Mouse (Mus musculus): ENCODE data around the gene Faf1. TPM values are rescaled to one million over a fixed set of nuclear protein-coding genes. Genes with fewer than 3 reads are reported as not detected.

The Faf1 gene
- polyA plus RNA-seq (2016; fragmentation: Nextera tagmentation; extraction: Ambion mirVana) = 29.4 and 32.5 TPM in 2 replicates

GRCm38 (mm10) chr4:109676218-109677215, at the start of gene Faf1:
Faf1 (plus strand) TSS chr4:109676588.
- peak; percentile 98 for DNase-seq (ENCODE audit: low spot score)
- Histone ChIP-seq H3K9me3 (no peaks in the 10 kb centered on the region), H3K27me3 (ENCODE audit: insufficient read depth, poor library complexity, severe bottlenecking) (no peaks in the 10 kb centered on the region), H3K4me3 (peak within 1 kb of the TSS; percentile 91), H3K27ac (peak within 1 kb of the TSS; percentile 95), H3K36me3 (no peaks in the 10 kb centered on the region), H3K4me1 (replicated peaks) (peaks cover 14% of the 10 kb centered on the region)
- under 1% methylated on average over 107 of the region's 107 CpGs for WGBS

DNA sequence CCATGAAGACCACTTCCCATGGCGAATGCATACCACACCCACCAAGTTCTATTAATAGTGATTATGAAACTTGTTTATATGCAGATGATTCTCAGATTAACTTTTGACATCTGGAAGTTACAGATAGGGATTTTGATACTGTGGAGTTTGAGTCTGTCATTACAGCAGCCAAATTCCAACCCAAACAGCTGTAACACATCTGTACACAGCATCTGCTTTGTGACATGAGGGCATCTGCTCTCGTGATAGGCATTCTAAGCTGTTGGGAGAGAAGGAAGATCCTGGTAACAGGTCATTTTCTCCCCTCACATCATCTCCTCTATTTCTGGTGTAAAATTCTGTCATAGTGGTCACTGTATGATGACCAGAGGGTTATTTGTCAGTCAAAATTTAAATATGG, 46.2 kb upstream of the Faf1 start:
- no peaks in the 10 kb centered on the region for H3K27me3 ChIP-seq (ENCODE audit: insufficient read depth, poor library complexity, severe bottlenecking)
- no peaks in the 10 kb centered on the region for H3K9me3 ChIP-seq
- WGBS = 76% methylated on average over 2 of the region's 2 CpGs
- no peaks in the 10 kb centered on the region for H3K36me3 ChIP-seq
- DNase-seq (ENCODE audit: low spot score) = no peak
- H3K4me3 ChIP-seq = no peak overlapping the region
- no peak overlapping the region for H3K27ac ChIP-seq
- no peaks in the 10 kb centered on the region for H3K4me1 ChIP-seq (replicated peaks)

GRCm38 (mm10) chr4:109631029-109631428, 45.4 kb upstream of the Faf1 start:
- Histone ChIP-seq H3K27ac (no peak overlapping the region), H3K9me3 (no peaks in the 10 kb centered on the region), H3K4me1 (replicated peaks) (no peaks in the 10 kb centered on the region), H3K27me3 (ENCODE audit: insufficient read depth, poor library complexity, severe bottlenecking) (no peaks in the 10 kb centered on the region), H3K36me3 (no peaks in the 10 kb centered on the region), H3K4me3 (no peak overlapping the region)
- DNase-seq (ENCODE audit: low spot score) = no peak
- WGBS = 77% methylated on average over 4 of the region's 4 CpGs

DNA sequence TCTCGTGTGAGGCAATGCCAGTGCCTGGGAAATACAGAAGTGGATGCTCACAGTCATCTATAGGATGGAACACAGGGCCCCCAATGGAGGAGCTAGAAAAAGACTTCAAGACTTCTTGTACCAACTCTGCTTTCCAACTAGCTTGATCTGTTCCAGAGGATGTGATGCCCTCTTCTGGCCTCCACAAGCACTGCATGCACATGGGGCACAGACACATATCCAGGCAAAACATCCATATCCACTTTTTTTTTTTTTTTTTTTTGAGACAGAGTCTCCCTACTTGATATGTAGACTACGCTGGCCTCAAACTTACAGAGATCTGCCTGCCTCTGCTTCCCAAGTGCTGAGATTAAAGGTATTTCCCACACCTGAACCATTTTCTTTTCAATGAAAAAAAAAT, 41.4 kb upstream of the Faf1 start:
- no peak for DNase-seq (ENCODE audit: low spot score)
- Histone ChIP-seq H3K27ac (no peak overlapping the region), H3K27me3 (ENCODE audit: insufficient read depth, poor library complexity, severe bottlenecking) (no peaks in the 10 kb centered on the region), H3K4me3 (no peak overlapping the region), H3K9me3 (no peaks in the 10 kb centered on the region), H3K4me1 (replicated peaks) (no peaks in the 10 kb centered on the region), H3K36me3 (no peaks in the 10 kb centered on the region)
- WGBS = 91% methylated on average over 2 of the region's 2 CpGs

GRCm38 (mm10) chr4:109639356-109639755, 37.0 kb upstream of the Faf1 start:
- 91% methylated on average over 9 of the region's 9 CpGs for WGBS
- no peaks in the 10 kb centered on the region for H3K9me3 ChIP-seq
- DNase-seq (ENCODE audit: low spot score) = no peak
- H3K4me3 ChIP-seq = no peak overlapping the region
- no peaks in the 10 kb centered on the region for H3K4me1 ChIP-seq (replicated peaks)
- no peaks in the 10 kb centered on the region for H3K36me3 ChIP-seq
- H3K27ac ChIP-seq = no peak overlapping the region
- H3K27me3 ChIP-seq (ENCODE audit: insufficient read depth, poor library complexity, severe bottlenecking) = no peaks in the 10 kb centered on the region

DNA sequence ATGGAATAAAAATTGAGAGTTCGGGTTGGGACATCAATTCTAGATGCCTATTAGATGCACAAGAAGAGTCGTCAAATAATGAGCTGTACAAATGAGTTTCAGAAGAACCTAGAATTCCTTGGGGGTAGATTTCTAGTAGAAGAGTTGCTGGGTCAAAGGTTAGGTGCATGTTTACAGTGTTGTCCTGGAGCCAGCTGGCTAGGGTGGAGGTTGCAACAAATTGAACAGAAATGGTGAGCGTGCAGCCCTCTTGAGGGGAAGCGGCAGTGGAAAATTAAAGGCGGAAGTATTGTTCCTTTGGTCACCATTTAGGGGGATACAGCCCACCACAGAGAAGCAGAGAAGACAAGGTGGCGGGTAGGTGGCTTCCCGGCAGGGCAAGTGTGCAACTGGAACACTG, 36.2 kb upstream of the Faf1 start:
- no peak for DNase-seq (ENCODE audit: low spot score)
- 87% methylated on average over 7 of the region's 7 CpGs for WGBS
- Histone ChIP-seq H3K36me3 (no peaks in the 10 kb centered on the region), H3K27me3 (ENCODE audit: insufficient read depth, poor library complexity, severe bottlenecking) (no peaks in the 10 kb centered on the region), H3K4me1 (replicated peaks) (no peaks in the 10 kb centered on the region), H3K4me3 (no peak overlapping the region), H3K27ac (no peak overlapping the region), H3K9me3 (no peaks in the 10 kb centered on the region)

DNA sequence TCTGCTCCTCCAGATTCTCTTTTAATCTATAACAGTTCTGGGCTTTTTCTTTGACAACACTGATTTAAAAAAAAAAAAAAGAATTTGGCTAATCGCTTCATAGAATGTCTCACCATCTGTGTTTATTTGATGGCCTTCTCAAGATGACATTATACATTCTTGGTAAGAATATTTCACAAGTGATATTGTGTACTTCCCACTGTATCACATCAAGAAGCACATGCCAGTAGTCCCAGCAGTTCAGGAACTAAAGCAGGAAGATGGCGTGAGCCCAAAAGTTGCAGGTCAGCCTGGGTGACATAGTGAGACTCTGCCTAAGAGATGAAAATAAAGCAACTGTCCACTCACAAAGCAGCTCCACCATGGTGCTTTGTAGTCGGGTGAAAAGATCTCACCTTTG, 34.9 kb upstream of the Faf1 start:
- DNase-seq (ENCODE audit: low spot score) = no peak
- no peaks in the 10 kb centered on the region for H3K36me3 ChIP-seq
- no peaks in the 10 kb centered on the region for H3K27me3 ChIP-seq (ENCODE audit: insufficient read depth, poor library complexity, severe bottlenecking)
- H3K9me3 ChIP-seq = no peaks in the 10 kb centered on the region
- no peak overlapping the region for H3K4me3 ChIP-seq
- 82% methylated on average over 3 of the region's 3 CpGs for WGBS
- H3K27ac ChIP-seq = no peak overlapping the region
- H3K4me1 ChIP-seq (replicated peaks) = no peaks in the 10 kb centered on the region

- no peak for DNase-seq (ENCODE audit: low spot score)
- H3K4me3 ChIP-seq = no peak overlapping the region
- no peaks in the 10 kb centered on the region for H3K9me3 ChIP-seq
- no peak overlapping the region for H3K27ac ChIP-seq
- H3K36me3 ChIP-seq = no peaks in the 10 kb centered on the region
- 79% methylated on average over 4 of the region's 4 CpGs for WGBS
- no peaks in the 10 kb centered on the region for H3K4me1 ChIP-seq (replicated peaks)
- H3K27me3 ChIP-seq (ENCODE audit: insufficient read depth, poor library complexity, severe bottlenecking) = peaks cover 10% of the 10 kb centered on the region
These were observed 29.1 kb upstream of the Faf1 start for GRCm38 (mm10) chr4:109647281-109647680.

DNA sequence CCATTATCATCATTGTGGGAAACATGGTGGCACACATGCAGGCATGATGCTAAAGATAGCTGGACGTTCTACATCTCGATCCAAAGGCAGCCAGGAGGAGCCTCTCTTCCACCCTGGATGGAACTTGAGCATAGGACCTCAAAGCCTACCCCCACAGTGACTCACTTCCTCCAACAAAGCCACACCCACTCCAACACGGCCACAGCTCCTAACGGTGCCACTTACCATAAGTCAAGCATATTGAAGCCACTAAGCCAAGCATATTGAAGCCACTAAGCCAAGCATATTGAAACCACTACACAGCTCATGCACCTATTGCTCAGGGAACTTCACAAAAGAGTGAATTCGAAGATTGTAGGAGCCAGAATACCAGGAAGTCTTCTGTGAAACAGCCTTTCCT, 27.1 kb upstream of the Faf1 start:
- WGBS = 88% methylated on average over 5 of the region's 5 CpGs
- Histone ChIP-seq H3K4me3 (no peak overlapping the region), H3K27me3 (ENCODE audit: insufficient read depth, poor library complexity, severe bottlenecking) (peaks cover 29% of the 10 kb centered on the region), H3K36me3 (no peaks in the 10 kb centered on the region), H3K4me1 (replicated peaks) (no peaks in the 10 kb centered on the region), H3K27ac (no peak overlapping the region), H3K9me3 (no peaks in the 10 kb centered on the region)
- no peak for DNase-seq (ENCODE audit: low spot score)

DNA sequence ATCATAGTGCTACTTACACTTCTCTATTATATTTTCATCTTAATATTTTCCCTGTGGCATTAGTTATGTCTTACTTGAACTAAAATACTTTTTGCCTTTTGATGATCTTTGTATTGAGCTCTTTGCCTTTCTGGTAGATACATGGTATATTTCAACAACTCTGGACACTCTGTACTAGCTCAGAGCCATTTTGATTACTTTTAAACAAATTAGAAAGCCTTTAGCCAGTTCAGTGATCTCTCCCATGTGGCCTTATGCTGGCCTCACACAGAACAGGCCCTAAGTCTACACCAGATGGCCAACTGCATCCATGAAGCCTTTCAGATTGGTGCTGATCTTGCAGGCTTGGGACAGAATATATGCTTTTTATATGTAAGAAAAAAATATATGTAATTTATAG, 23.1 kb upstream of the Faf1 start:
- DNase-seq (ENCODE audit: low spot score) = no peak
- peaks cover 68% of the 10 kb centered on the region for H3K27me3 ChIP-seq (ENCODE audit: insufficient read depth, poor library complexity, severe bottlenecking)
- no peaks in the 10 kb centered on the region for H3K9me3 ChIP-seq
- H3K27ac ChIP-seq = no peak overlapping the region
- no peak overlapping the region for H3K4me3 ChIP-seq
- peaks cover 13% of the 10 kb centered on the region for H3K4me1 ChIP-seq (replicated peaks)
- H3K36me3 ChIP-seq = no peaks in the 10 kb centered on the region

GRCm38 (mm10) chr4:109654701-109655100, 21.7 kb upstream of the Faf1 start:
- 47% methylated on average over 2 of the region's 2 CpGs for WGBS
- Histone ChIP-seq H3K4me3 (no peak overlapping the region), H3K9me3 (no peaks in the 10 kb centered on the region), H3K27me3 (ENCODE audit: insufficient read depth, poor library complexity, severe bottlenecking) (peaks cover 82% of the 10 kb centered on the region), H3K36me3 (no peaks in the 10 kb centered on the region), H3K4me1 (replicated peaks) (peaks cover 13% of the 10 kb centered on the region), H3K27ac (no peak overlapping the region)
- DNase-seq (ENCODE audit: low spot score) = no peak

GRCm38 (mm10) chr4:109655738-109656137, 20.6 kb upstream of the Faf1 start:
- WGBS = 39% methylated on average over 2 of the region's 2 CpGs
- Histone ChIP-seq H3K4me3 (no peak overlapping the region), H3K9me3 (no peaks in the 10 kb centered on the region), H3K27ac (no peak overlapping the region), H3K36me3 (no peaks in the 10 kb centered on the region), H3K27me3 (ENCODE audit: insufficient read depth, poor library complexity, severe bottlenecking) (peaks cover 93% of the 10 kb centered on the region), H3K4me1 (replicated peaks) (peaks cover 13% of the 10 kb centered on the region)
- DNase-seq (ENCODE audit: low spot score) = no peak

DNA sequence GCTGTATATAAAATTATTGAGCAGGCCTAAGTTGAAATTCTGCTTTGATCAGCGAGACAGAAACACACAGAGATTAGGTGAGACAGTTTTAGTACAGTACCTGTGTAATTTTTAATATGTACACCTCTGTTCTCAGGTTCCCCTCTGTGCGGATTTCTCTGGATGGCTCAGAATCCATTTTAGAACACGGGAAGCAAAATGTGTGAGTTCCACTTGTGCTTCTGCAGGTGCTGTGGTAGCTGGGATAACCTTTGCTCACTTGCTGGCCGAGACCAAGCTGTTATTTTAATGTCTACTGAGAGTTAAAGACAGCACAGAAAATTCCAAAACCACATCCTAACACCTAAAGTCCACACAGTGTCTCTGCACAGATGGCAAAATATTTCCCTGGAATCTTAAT, 20.1 kb upstream of the Faf1 start:
- Histone ChIP-seq H3K27ac (no peak overlapping the region), H3K36me3 (no peaks in the 10 kb centered on the region), H3K27me3 (ENCODE audit: insufficient read depth, poor library complexity, severe bottlenecking) (peaks cover 98% of the 10 kb centered on the region), H3K9me3 (no peaks in the 10 kb centered on the region), H3K4me3 (no peak overlapping the region), H3K4me1 (replicated peaks) (peaks cover 13% of the 10 kb centered on the region)
- DNase-seq (ENCODE audit: low spot score) = peak; percentile 13
- WGBS = 7% methylated on average over 4 of the region's 4 CpGs

All from hindbrain, embryonic 10.5 days (tissue).